Mouse (Mus musculus) layer of hippocampus, adult 9-10 months (tissue): ENCODE measurements around the gene Tex26.

Experiments used
- DNase-seq: peaks from one replicate; pipeline ENCODE4 v3.0.0; 2022; ENCODE audit warnings: low spot score

The Tex26 gene

DNA sequence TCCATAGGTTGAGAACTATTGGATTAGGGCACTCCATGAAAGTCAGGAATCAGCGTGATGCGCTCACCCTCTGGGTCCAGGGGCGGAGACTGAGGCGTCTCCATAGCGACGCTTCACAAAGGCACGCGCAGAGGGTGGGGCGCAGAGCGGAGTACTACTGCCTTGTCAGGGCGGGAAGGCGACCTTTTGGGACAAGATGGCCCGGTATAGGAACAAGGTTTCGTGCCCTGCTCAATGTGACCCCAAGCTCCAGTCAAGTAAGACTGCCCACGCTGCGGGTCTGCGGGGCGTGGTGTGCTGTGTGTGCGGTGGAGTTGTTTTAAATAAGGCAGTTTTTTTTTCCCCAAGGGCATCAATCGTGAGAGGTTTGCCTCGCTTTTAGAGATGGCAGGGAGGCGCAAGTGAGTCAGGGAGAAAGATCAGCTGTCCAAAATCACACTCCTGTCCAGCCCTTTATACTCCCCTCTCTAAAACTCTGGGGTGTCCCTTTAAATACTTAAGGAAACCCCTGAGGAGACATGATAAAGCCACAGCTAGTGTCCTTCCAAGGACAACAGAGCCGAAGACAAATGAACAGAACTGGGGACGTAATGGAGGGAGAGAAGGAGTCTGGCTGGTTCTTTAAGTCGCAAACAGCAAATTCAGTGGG, at the start of gene Tex26:
Gene Tex26, plus strand, starts transcription at position 130 of the 649 bp plus-strand sequence.
- no peak for DNase-seq

GRCm38 (mm10) chr5:149391574-149392375, 47.7 kb upstream of the Tex26 start:
- DNase-seq, result no peak

- no peak for DNase-seq
Measured at GRCm38 (mm10) chr5:149392420-149392988, 47.0 kb upstream of the Tex26 start.

DNA sequence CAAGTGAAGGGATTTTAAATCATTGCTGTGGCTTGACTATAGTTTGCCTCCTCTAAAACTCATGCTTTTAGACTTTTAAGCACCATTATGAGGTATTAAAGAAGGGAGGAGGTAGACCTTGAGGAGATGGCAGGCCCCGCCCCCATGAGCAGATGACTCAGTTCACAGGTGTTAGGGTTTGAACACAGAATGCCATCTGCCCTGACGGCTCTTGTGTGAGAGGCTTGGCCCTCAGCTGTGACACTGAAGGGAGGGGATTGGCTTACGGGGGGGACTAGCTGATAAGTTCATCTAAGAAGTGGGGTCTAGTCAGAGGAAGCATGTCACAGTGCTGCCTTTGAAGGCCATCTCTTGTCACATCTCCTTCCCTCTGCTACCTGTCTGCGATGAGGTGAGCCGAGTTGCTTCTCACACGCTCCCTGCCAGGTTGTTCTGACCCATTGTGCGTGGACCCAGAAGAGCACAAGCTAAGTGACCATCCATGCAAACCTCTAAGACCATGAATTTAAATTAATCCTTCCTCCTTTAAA, 37.9 kb upstream of the Tex26 start:
- DNase-seq, result no peak

- no peak for DNase-seq
Measured at GRCm38 (mm10) chr5:149402029-149402428, 37.4 kb upstream of the Tex26 start.

DNA sequence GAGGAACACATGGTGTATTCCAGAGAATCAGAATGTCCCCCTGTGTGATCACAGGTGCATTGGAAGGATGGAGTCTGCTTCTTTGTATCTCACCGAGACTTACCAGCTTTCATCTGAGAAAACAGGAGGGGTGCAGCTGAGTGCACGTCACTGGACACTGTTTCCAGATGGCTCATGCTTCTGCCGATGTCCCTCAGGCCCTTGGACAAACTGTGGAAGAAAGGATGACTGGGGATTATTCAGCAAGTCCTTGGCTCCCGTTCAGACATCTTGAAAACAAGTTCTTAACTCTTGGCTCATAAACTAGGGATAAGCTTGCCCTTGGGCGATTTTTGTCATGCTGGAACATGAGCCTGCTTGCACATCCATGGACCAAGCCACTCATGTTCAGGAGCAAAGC, 36.1 kb upstream of the Tex26 start:
- DNase-seq, result no peak

GRCm38 (mm10) chr5:149404710-149405109, 34.8 kb upstream of the Tex26 start:
- no peak for DNase-seq

GRCm38 (mm10) chr5:149406791-149407276, 32.6 kb upstream of the Tex26 start:
- peak; percentile 41 for DNase-seq

GRCm38 (mm10) chr5:149409502-149409901, 30.0 kb upstream of the Tex26 start:
- no peak for DNase-seq

GRCm38 (mm10) chr5:149411509-149412193, 27.8 kb upstream of the Tex26 start, which contains the start of gene Medag:
TSS of gene Medag (plus strand) at chr5:149411749.
- DNase-seq, result no peak

DNA sequence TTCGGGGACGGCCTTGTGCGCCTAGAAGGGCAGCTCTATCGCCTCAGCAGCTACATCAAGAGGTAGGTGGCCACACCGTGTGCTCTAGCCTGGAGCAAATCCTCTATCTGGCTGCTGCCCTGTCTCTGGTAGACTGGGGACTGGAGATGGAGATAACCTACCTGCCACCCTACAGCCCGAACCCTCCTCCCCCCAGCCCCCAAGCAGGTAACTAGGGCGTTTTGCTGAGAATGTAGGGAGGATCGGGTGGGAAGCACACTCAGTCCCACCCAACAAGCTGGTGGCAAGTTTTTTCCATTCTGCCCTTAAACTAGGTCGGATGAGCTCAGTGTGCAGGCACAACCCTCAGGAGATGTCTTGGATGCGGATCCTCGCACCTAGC, 27.3 kb upstream of the Tex26 start:
- DNase-seq, result no peak

DNA sequence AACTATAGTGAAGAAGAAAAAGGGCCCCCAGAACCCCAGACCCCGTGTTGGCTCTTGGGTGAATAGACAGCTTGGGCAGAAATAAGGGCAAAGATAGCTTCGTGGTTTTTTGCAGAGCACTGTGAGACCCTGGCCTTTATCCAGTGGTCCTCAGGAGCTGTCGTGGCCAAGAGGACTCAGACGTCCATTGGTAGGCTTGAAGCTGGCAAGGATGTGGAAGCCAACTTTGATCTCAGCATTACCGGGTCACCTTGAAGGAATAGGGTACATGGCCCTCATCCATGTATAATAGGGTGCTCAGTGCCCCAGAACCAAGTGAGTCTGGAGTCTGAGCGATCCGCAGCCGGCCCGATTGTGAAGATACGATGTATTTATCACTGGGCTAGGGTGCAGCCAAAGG, 26.8 kb upstream of the Tex26 start:
- no peak for DNase-seq

DNA sequence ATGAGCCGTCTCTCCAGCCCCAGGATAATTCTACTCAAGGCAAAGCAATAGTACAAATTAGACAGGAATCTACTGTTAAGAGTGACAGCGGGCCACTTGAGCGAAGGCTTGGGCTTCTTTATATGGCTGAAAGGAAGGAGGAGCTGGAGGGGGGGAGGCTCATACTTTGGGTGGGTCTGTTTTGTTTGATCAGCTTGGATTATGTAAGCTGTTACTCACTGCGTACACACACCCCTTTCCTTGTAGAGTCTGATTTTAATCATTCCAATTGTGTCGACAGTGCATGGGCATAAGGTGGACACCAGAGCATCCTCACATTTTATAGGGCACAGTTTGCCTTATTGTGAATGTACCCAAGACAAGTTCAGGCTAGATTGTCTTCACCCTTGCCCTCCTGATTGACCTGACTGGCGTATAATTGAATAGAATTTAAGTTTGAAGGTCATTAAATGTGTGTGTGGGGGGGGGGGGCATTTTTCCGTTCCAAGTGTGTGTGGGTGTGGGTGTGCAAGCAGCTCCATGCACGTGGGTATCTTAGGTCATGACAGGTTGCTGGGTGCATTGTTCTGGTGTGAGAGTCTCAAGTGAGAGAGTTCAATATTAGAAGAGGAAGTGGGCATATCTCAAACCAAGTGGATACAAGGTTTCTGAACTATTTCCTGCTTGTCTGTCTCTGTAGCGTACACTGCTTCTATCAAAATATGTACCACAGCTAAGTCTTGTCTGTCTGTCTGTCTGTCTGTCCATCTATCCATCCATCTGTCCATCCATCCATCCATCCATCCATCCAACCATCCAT, 24.9 kb upstream of the Tex26 start:
- no peak for DNase-seq

- no peak for DNase-seq
Measured at GRCm38 (mm10) chr5:149417381-149417780, 22.1 kb upstream of the Tex26 start.

GRCm38 (mm10) chr5:149426525-149426924, 12.9 kb upstream of the Tex26 start:
- no peak for DNase-seq

DNA sequence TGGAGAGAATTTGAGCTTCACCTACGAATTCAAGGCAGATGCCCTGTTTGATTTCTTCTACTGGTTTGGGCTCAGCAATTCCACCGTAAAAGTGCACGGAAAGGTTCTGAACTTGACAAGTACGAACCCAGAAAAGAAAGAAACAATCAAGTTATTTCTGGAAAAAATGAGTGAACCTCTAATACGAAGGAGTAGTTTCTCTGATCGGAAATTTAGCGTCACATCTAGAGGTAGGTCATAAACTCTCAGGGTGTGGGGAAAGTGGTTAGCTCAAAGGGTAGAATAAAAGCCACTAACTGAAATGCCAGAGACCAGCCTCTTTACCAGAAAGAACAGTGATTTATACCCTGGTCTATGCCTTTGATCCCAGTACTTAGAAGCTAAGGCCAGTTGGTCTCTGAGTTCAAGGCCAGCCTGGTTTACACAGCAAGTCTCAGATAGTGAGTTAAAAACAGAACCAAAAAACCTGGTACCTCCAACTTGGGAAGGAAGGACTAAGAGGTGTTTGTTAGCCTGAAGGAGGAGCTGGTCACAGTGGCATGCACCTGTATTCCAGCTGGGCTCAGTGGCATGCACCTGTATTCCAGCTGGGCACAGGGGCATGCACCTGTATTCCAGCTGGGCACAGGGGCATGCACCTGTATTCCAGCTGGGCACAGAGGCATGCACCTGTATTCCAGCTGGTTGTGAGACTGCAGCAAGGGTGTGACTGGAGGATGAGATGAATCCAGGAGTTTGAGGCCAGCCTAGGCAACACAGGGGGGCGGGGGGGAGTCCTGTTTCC, 12.0 kb upstream of the Tex26 start:
- no peak for DNase-seq

GRCm38 (mm10) chr5:149428347-149428746, 11.1 kb upstream of the Tex26 start:
- no peak for DNase-seq

DNA sequence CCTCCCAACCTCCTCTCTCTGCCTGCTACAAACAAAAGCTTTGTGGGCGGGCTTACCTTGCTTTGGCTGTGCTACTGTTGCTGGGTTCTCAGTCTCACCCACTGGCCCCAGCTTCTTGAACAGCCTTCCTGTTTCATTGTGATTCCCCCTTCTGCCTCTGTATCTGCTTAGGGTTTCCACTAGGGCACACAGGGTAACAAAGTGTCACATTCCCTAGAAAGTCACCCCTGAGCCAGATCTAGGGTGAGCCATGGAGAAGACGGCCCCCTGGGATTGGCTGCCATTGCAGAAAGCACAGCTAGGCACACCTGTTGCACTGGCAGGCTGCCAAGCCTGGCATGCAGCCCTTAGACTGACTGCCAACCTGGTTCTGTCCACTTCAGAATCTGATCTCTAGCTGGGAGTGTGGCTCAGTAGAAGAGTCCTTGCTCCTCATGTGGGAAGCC, 10.6 kb upstream of the Tex26 start:
- no peak for DNase-seq

DNA sequence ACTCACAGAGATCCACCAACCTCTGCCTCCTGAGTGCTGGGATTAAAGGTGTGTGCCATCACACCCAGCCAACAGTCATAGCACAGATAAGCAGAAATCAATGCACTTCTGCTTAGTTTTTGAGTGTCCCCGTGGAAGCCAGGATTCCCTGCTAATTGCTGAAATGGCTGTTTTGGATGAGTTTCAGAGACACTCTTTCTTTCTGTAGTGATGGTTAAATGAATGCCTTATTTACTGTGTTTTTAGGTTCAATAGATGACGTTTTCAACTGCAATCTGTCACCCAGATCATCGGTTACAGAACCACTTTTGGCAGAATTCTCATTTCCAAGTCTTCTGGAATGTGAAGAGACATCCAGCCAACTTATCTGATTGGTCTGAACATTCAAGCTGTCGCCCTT, 9.9 kb upstream of the Tex26 start:
- DNase-seq, result no peak

DNA sequence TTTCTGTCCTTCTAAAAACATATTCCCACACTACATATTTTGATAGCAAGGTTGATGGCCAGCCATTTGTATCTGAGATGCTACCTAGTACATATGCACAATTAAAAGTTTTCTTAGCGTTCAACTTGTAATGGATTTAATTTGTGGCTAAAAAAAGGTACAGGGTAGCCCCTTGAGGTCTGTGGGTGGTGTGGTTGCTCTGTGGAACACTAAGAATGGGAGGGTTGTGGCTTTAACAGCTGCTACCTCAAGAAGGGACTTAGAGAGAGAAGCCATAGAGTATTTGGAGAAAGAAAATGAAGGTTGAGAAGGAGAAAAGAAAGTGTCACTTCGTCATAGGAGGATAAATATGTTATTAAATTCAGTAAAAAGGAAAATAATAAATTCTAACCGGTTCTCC, 8.5 kb upstream of the Tex26 start:
- DNase-seq, result no peak

DNA sequence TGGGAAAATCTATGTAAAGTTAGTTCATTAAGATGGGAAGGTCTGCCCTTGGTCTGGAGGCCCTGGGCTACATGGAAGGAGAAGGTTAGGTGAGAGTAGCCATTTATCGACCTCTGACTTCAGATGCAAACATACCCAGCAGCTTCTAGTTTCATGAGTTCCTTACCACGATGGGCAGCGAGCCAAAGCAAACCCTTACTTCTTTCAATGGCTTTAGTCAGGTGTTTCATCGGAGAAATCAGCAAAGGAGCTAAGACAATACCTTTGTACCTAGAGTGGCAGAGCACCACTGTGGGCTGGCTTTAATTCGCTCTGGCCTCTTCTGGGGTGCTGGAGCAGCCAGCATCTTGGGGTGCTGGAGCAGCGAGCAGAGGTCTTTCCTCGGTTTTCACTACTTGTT, 5.8 kb upstream of the Tex26 start:
- no peak for DNase-seq
